Mouse (Mus musculus): Measurements from ENCODE around the gene Ano5.

- TF ChIP-seq CTCF (IDR thresholded peaks at IDR 0.05; ENCODE audit: extremely low read depth, insufficient read depth, low read length) (peak; percentile 44; the same call in 1 of the 2 replicates), POLR2A (IDR thresholded peaks at IDR 0.05; ENCODE audit: extremely low read depth, insufficient read depth, low read length) (no peak)
Measured at GRCm38 (mm10) chr7:51499396-51499795, 11.4 kb upstream of the Ano5 start.
